Mouse (Mus musculus) thymus, adult 2 months (tissue): ENCODE results near the gene Snx8. TPM values are rescaled to one million over a fixed set of nuclear protein-coding genes. Genes with fewer than 3 reads are reported as not detected.

Experiments used
- DNase-seq: peaks from one replicate; pipeline ENCODE4 v3.0.0; 2021
- H3K27ac ChIP-seq: fragments of 200-500 bp; 2 replicates; pipeline ENCODE4 v1.5.1; 2012; ENCODE audit warnings: low read length, control low read depth; ENCODE audit not compliant: control insufficient read depth, insufficient read depth
- H3K27me3 ChIP-seq: fragments of 200-500 bp; 2 replicates; pipeline ENCODE4 v1.6.1; 2012; ENCODE audit warnings: mild to moderate bottlenecking, low read length, moderate library complexity, mixed read lengths; ENCODE audit not compliant: control insufficient read depth, insufficient read depth
- H3K36me3 ChIP-seq: fragments of 200-500 bp; 2 replicates; pipeline ENCODE4 v1.6.1; 2012; ENCODE audit warnings: mild to moderate bottlenecking, low read length, moderate library complexity; ENCODE audit not compliant: control insufficient read depth, insufficient read depth
- H3K4me1 ChIP-seq: fragments of 200-500 bp; replicated peaks from 2 replicates; pipeline ENCODE4 v1.6.1; 2012; ENCODE audit warnings: low read length; ENCODE audit not compliant: control insufficient read depth, insufficient read depth
- H3K4me3 ChIP-seq: fragments of 200-500 bp; 2 replicates; pipeline ENCODE4 v1.5.1; 2012; ENCODE audit warnings: mild to moderate bottlenecking, low read length, control low read depth, moderate library complexity; ENCODE audit not compliant: control insufficient read depth, insufficient read depth
- CTCF ChIP-seq: fragments of 200-500 bp; IDR thresholded peaks from 2 replicates; pipeline ENCODE4 v1.5.1; 2012; ENCODE audit warnings: mild to moderate bottlenecking, control low read depth, low read length, moderate library complexity, borderline replicate concordance; ENCODE audit not compliant: control insufficient read depth, poor library complexity, insufficient read depth; ENCODE audit errors: extremely low read depth
- POLR2A ChIP-seq: fragments of 200-500 bp; IDR thresholded peaks from 2 replicates; pipeline ENCODE4 v1.6.1; 2012; ENCODE audit warnings: mild to moderate bottlenecking, low read length, control low read depth, moderate library complexity; ENCODE audit not compliant: control insufficient read depth, poor library complexity, insufficient read depth; ENCODE audit errors: extremely low read depth
- WGBS: fragments of 180-500 bp; shearing (Covaris S2); methylation state at CpG from one replicate; pipeline ENCODE4 v1.1.7; 2018; 5-methylcytosine and 5-hydroxymethylcytosine counted together
- polyA plus RNA-seq: library from polyadenylated mRNA; depleted of rRNA; stranded (reverse); fragments of >200 nt; gene quantifications from 2 replicates; pipeline ENCODE4 v1.2.3, GENCODE M21; 2012

Gene Snx8
- polyA plus RNA-seq, 1 experiment, result 14.7 TPM

DNA sequence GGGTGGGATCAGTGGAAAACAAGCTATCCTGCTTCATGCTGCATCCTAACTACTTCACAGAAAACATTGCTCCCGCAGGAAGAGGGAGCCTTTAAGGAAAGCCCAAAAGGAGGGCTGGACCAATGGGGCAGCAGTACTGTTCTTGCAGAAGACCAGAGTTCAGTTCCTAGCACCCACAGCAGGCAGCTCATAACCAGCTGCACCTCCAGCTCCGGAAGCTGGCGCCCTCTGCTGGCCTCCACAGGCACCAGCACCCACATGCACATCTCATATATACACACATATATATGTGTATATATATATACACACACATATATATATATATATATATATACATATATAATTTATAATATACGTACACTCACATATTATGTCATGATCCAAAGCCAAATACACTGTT lies 50.3 kb downstream of the Snx8 start:
- DNase-seq, result no peak
- WGBS, result 96% methylated on average over 4 of the region's 4 CpGs
- no peak overlapping the region for H3K27ac ChIP-seq
- 0 out of 2 replicates have a peak, but pooled peaks cover 8% of the 10 kb centered on the region for H3K36me3 ChIP-seq
- no peak overlapping the region for H3K4me3 ChIP-seq
- H3K4me1 ChIP-seq, result no peaks in the 10 kb centered on the region
- TF ChIP-seq CTCF (no peak), POLR2A (no peak)
- no peaks in the 10 kb centered on the region for H3K27me3 ChIP-seq

DNA sequence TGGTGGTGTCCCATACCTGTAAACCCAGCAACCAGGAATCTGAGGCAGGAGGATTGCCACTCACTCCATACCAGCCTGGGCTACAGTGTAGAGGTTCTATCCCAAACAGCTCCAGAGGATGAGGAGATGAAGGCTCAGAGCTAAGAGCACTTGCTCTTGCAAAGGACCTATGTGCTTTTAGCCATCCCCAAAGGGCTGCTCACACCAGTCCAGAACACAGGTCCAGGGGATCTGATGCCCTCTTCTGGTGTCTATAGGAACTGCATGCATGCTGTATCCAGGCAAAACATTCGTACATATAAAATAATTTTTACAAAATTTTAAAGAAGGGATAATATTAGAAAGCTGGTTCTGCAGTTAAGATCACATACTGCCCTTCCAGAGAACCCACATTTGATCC lies 52.4 kb downstream of the Snx8 start:
- no peak overlapping the region for H3K27ac ChIP-seq
- peaks cover 2% of the 10 kb centered on the region for H3K4me1 ChIP-seq
- peak; percentile 51 for DNase-seq
- TF ChIP-seq POLR2A (no peak), CTCF (no peak)
- H3K36me3 ChIP-seq, result 0 out of 2 replicates have a peak, but pooled peaks cover 8% of the 10 kb centered on the region
- H3K27me3 ChIP-seq, result no peaks in the 10 kb centered on the region
- WGBS, result 82% methylated on average over 1 of the region's 1 CpGs
- no peak overlapping the region for H3K4me3 ChIP-seq

DNA sequence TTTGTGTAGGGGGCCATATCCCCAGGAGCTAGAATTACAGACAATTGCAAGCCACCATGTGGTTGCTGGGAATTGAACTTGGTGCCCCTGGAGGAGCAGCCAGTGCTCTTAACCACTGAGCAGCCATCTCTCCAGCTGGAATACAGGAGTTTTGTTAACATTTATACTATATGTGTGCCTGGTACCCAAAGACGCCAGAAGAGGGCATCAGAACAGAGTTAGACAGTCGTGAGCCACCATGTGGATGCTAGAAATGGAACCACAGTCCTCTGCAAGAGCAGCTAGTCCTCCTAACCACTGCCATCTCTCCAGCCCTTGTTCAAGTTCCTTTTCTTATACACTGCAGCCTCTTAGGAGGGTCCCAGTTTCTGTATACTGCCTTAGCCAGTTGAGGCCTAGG lies 55.4 kb downstream of the Snx8 start:
- peaks cover 8% of the 10 kb centered on the region for H3K4me1 ChIP-seq
- H3K27ac ChIP-seq, result no peak overlapping the region
- H3K4me3 ChIP-seq, result no peak overlapping the region
- 0 out of 2 replicates have a peak, but pooled peaks cover 7% of the 10 kb centered on the region for H3K36me3 ChIP-seq
- H3K27me3 ChIP-seq, result no peaks in the 10 kb centered on the region
- WGBS, result 30% methylated on average over 2 of the region's 2 CpGs
- TF ChIP-seq POLR2A (no peak), CTCF (no peak)
- peak; percentile 24 for DNase-seq

DNA sequence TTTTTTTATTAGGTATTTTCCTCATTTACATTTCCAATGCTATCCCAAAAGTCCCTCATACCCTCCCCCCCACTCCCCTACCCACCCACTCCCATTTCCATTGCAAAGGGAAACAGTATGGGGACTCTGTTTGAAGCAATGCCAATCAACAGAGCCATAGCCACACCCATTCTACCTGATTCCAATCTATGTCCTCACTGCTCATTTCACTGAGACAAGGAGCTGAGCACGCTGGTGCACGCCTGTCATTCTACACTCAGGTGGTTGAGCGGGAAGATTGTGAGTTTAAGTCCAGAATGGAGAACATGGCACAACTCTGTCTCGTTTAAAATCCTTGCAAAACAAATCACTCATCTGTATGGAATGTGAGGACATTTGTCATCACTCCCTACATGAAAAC lies 56.5 kb downstream of the Snx8 start:
- Histone ChIP-seq H3K27me3 (no peaks in the 10 kb centered on the region), H3K36me3 (no peaks in the 10 kb centered on the region), H3K4me3 (no peak overlapping the region), H3K27ac (no peak overlapping the region), H3K4me1 (peaks cover 8% of the 10 kb centered on the region)
- no peak for DNase-seq
- TF ChIP-seq CTCF (no peak), POLR2A (no peak)
- WGBS, result 78% methylated on average over 4 of the region's 4 CpGs

DNA sequence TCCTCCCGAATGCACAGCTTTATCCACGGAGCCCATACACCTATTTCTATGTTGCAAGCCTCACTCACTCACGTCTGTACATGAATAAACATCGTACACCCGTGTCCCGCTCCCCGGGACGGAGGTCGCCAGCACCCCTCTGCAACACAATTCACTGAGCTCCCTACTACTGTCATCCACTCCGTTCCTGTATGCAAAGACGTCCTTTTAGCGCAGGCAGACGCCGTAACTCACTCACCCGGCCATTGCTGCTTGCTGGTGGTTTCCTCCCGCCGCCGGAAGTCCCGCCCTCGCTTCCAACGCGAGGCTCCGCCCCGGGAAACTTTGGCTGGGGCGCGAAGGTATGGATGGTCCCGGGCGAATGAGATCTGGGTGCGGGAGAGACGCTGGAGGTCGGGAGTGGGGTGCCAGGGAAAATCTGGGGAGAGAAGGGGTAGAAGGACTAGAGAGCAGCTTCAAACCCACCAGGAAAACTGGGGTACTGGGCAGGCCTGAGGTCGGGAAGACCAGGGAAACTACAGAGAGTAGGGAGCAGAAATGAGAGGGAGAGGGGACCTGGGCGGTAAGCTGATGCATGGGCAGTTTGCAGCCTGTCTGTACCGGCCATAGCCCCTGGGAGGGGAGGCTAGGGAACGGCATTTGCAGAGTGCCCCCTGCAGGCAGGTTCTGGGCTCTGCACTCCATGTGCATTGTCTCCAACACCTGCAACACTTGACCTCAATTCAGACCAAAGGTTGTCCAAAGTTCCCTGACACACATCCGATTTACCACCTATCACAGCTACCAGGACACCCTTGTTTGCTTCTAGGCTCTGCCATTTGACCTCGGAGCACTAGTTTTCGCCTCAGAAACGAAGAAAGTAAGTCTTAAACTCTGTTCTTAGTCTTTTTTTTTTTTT lies 57.2 kb downstream of the Snx8 start, which contains the start of gene Mrm2:
Gene Mrm2 (minus strand): TSS at position 284 of the 898 bp plus-strand sequence.
- peak within 1 kb of the TSS; percentile 57 for H3K27ac ChIP-seq
- no peaks in the 10 kb centered on the region for H3K36me3 ChIP-seq
- peak within 1 kb of the TSS; percentile 91 for H3K4me3 ChIP-seq
- WGBS, result 1% methylated on average over 39 of the region's 39 CpGs
- DNase-seq, result peak; percentile 87
- H3K4me1 ChIP-seq, result peaks cover 8% of the 10 kb centered on the region
- no peaks in the 10 kb centered on the region for H3K27me3 ChIP-seq
- TF ChIP-seq CTCF, result peak; percentile 98
- TF ChIP-seq POLR2A, result peak; percentile 71

DNA sequence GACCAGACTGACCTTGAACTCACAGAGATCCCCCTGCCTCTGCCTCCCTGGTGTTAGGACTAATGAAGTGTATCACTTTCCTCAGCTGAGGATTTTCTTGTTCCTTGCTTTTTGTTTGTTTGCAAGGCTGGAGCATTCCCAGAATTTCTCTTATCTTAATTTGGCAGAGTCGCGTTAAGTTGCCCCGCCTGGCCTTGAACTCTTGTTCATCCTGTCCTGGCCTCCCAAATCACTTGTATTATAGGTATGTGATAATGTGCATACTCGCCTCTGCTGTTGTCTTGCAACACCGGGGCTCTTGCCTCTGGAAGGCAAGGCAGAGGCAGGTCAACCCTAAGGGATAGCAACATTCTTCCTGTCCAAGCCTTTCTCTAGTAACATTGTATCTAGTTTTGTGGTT lies 65.0 kb downstream of the Snx8 start:
- no peak overlapping the region for H3K4me3 ChIP-seq
- H3K27me3 ChIP-seq, result no peaks in the 10 kb centered on the region
- WGBS, result 96% methylated on average over 5 of the region's 5 CpGs
- no peak for DNase-seq
- H3K4me1 ChIP-seq, result peaks cover 6% of the 10 kb centered on the region
- no peak for TF ChIP-seq POLR2A
- no peak for TF ChIP-seq CTCF
- no peaks in the 10 kb centered on the region for H3K36me3 ChIP-seq
- no peak overlapping the region for H3K27ac ChIP-seq
